Mouse (Mus musculus): ENCODE data around the gene Zscan4-ps2. TPM values are rescaled to one million over a fixed set of nuclear protein-coding genes. Genes with fewer than 3 reads are reported as not detected.
"Not testable (repeated sequence)": the region's sequence is repeated elsewhere in the genome, so short reads cannot be mapped to it uniquely, and the experiment has no call there.

The Zscan4-ps2 gene
- polyA plus RNA-seq (2015; fragmentation: Nextera tagmentation; extraction: Ambion mirVana), result not detected in 2 replicates

DNA sequence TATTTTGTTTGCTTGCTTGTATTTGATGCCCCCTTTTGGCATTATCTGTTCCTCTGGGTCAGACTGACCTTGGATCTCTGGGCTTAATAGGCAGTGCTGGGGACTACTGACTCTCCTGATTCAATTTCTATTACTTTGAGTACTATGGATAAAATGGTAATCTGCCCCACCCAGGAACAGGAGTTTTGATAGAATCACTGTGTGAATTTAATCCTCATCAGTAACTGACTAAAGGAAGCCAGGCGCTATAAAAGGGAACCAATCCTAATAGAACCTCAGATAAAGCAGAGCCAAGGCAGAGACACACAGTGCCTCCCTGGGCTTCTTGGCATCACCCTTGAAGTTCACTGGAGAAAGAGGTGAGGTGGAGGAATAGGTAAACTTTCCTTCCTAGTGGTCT lies at the start of gene Zscan4-ps2:
Zscan4-ps2 (plus strand) TSS at position 301 of the 400 bp plus-strand sequence.
- WGBS, result 81% methylated on average over 1 of the region's 1 CpGs
- not testable (repeated sequence) for H3K4me1 ChIP-seq; H3K9ac ChIP-seq; H3K27me3 ChIP-seq (replicated peaks); H3K9me3 ChIP-seq; ATAC-seq (replicated peaks); H3K27ac ChIP-seq; H3K4me2 ChIP-seq; H3K4me3 ChIP-seq; H3K36me3 ChIP-seq (replicated peaks)

Other genes starting within 250 kb of the Zscan4-ps2 start
- gene Zscan4e, start 203.6 kb upstream of the Zscan4-ps2 start, polyA plus RNA-seq (2015; fragmentation: Nextera tagmentation; extraction: Ambion mirVana), result not detected in 2 replicates
- gene Zscan4f, start 116.4 kb upstream of the Zscan4-ps2 start, polyA plus RNA-seq (2015; fragmentation: Nextera tagmentation; extraction: Ambion mirVana), result not detected in 2 replicates
- gene Zscan4-ps3, start 95.0 kb downstream of the Zscan4-ps2 start, polyA plus RNA-seq (2015; fragmentation: Nextera tagmentation; extraction: Ambion mirVana), result not detected in 2 replicates
- gene Vmn1r72, start 165.8 kb downstream of the Zscan4-ps2 start, polyA plus RNA-seq (2015; fragmentation: Nextera tagmentation; extraction: Ambion mirVana), result not detected in 2 replicates
- not detected in 2 replicates for gene Vmn1r73, start 216.0 kb downstream of the Zscan4-ps2 start, polyA plus RNA-seq (2015; fragmentation: Nextera tagmentation; extraction: Ambion mirVana)